Mouse (Mus musculus) hindlimb bud, embryonic 11.5 days (tissue): ENCODE data around the gene Ephb2.

Experiments used
- DNase-seq: peaks from one replicate; pipeline ENCODE4 v3.0.0-alpha.2; 2012; ENCODE audit warnings: low read depth, low spot score; ENCODE audit errors: extremely low spot score

Gene Ephb2

DNA sequence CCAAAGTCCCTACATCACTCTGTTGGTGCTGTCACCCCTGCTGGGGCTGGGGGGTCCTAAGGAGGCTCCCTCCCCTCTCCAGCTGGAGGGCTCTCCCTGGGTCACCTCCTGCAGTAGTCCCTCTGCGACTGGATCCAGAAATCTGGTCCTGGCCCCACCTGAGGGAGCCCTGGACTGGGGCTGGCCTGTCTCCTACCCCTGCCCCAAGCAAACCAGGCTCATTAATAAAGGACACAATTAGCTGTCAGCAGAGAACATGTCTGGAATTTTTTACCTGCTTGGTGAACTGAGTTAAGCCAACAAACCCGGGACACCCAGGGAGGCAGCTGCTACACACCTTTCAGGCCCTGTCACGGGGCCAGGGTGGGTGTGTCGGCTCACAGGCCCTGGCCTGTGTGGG is 129.1 kb downstream of the Ephb2 start:
- no peak for DNase-seq

- no peak for DNase-seq
Measured at GRCm38 (mm10) chr4:136705091-136705490, 130.7 kb downstream of the Ephb2 start.

- DNase-seq, result no peak
Measured at GRCm38 (mm10) chr4:136704551-136704950, 131.2 kb downstream of the Ephb2 start.

DNA sequence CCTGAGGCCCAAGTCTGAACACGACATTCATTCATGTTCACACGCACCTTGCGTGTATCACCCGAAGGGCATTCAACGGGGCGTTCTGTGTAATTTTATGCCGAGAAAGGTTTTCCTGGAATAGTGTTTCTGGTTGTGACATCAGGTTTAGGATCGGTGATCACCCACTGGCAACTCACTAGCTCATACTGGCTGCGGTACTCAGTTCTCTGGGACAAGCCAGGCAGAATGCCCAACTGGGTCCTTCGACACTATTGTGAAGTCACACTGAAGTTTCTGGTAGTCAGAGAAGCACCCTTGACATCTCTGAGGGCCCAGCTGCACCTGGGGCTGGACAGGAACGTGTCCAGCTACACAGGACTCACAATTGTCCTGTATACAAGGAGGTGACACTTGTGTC is 132.4 kb downstream of the Ephb2 start:
- DNase-seq, result no peak

- no peak for DNase-seq
Measured at GRCm38 (mm10) chr4:136702456-136702855, 133.3 kb downstream of the Ephb2 start.

GRCm38 (mm10) chr4:136701236-136701635 is 134.6 kb downstream of the Ephb2 start:
- no peak for DNase-seq

DNA sequence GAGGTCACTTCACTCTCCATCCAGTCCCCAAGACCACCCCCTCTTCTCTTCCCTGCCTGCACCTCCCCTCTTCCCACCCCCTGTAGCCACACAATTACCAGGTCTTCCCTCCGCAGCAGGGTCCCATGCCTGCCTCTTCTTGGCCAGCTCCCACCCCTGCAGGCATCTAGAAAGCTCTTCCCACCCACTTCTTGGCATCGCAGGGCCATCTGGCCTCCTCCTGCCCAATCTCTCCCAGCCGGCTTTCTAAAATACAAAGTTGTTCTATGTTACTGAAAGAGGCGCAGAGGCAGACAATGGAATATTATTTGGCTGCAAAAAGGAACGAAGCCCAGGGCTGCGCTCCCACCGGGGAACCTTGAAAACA is 136.7 kb downstream of the Ephb2 start:
- DNase-seq, result no peak

DNA sequence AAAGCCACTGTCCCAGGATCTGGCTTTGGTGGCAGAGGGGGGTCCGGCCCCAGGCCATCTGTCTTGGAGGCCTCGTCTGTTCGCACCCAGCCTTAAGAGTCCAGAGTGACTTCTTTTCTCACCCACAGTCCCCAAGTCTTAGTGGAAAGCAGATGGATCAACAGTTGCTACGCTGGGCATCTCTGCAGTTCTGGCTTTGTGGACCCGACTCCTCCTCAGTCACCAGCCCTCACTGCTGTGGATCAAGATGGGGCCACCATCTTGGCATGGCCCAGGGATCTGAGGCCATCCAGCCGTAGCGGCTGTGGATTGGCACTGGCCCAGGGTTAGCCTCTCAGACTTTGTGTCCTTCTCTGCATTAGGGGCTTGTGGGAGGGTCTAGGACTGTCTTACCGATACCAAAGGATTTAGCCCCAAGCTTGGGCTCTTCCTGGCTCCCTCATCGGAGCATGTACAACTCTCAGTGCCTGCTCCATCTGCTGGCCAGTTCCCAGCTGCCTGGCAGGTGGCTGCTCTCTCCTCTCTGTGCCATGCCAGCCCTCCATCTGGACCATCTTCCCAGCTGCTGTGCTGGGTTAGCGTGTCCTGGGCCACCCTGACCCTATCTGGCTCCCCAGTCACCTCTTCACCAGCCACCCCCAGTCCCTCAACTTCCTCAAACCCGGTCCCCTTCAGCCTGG is 137.2 kb downstream of the Ephb2 start:
- DNase-seq, result no peak

DNA sequence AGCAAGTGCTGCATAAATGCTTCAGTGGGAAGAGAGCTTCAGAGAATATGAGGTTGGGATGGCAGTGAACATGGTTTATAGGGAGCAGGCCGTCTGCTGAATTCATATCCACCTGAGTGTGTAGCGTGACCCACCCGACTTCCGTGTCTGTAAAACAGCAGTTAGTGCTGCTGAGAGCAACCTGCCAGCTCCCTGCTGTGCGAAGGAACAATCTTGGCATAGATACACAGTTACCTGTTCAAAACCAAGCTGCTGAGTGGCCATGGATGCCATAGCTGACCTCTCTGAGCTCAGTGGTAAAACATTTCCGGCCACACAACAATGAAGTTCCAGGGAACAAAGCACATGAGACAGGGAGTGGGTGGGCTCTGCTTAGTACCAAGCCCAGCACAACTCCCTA is 138.5 kb downstream of the Ephb2 start:
- DNase-seq, result no peak

- peak; percentile 50 for DNase-seq
Measured at GRCm38 (mm10) chr4:136696381-136696925, 139.3 kb downstream of the Ephb2 start.

DNA sequence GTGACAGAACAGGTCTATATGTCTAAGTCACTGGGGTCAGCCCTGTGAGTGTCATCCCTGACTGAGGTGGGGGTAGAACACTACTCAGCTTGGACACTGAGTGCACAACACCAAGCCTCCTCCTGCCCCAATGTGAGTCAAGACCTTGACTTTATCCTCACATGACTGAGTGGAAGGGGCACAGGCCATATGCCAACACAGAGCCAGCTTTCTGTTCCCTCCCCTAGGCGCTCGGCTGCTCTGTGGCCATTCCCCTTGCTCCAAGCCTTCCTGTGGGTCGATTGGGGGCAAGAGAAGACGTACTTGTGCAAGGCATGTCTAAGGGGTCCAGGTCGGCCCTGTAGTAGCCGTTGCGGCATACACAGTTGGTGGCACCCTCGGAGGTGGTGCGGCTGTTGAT is 140.1 kb downstream of the Ephb2 start:
- DNase-seq, result no peak

- no peak for DNase-seq
Measured at GRCm38 (mm10) chr4:136690034-136690433, 145.8 kb downstream of the Ephb2 start.

- DNase-seq, result no peak
Measured at GRCm38 (mm10) chr4:136688113-136688512, 147.7 kb downstream of the Ephb2 start.

- DNase-seq, result no peak
Measured at GRCm38 (mm10) chr4:136685431-136685869, 150.3 kb downstream of the Ephb2 start.

- no peak for DNase-seq
Measured at GRCm38 (mm10) chr4:136684485-136684884, 151.3 kb downstream of the Ephb2 start.

- DNase-seq, result no peak
Measured at GRCm38 (mm10) chr4:136680641-136681040, 155.1 kb downstream of the Ephb2 start.

- DNase-seq, result no peak
Measured at GRCm38 (mm10) chr4:136679221-136679620, 156.6 kb downstream of the Ephb2 start.

DNA sequence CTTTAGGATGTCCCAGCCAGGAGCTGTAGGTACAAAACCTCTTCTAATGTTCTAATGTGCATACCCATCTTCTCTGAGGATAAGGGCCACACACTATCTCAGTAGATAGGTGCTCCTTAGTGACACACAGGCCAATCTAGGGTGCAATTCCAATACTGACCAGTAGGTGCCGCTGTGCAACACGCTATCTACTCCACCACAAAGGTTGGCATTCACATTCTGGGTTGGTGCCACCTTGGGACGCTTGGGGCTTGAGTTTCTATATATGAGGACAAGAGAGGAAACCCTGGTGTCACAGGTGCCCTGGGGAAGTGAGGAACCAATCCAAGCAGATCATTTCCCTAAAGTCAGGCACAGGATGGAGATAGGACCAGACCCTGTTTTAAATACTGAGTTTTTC is 157.3 kb downstream of the Ephb2 start:
- peak; percentile 74 for DNase-seq

- DNase-seq, result no peak
Measured at GRCm38 (mm10) chr4:136675439-136675838, 160.3 kb downstream of the Ephb2 start.

GRCm38 (mm10) chr4:136672335-136673090 is 163.3 kb downstream of the Ephb2 start:
- no peak for DNase-seq

DNA sequence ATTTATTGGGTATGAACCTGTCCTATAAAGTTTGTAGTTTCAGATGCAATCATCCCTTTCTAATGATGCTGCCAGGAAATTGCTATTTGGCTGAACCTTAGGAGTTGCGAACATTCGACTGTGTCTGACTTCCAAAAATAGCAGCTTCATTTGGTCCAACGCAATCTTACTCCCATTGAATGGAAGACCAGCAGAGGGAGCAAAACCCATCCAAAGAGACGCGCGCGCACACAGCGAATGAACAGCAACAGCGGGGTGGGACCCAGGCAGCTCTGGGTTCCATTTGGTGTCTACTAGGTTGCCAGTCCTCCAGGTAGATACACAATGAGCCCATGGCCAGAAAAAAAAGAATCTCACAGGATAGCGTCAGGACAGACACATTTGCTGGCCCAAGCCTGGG is 168.0 kb downstream of the Ephb2 start:
- DNase-seq, result no peak

GRCm38 (mm10) chr4:136666002-136666401 is 169.8 kb downstream of the Ephb2 start:
- DNase-seq, result no peak
